Comparison of ENCODE assay signal across 11 mouse cellular contexts in the genomic region with DNA sequence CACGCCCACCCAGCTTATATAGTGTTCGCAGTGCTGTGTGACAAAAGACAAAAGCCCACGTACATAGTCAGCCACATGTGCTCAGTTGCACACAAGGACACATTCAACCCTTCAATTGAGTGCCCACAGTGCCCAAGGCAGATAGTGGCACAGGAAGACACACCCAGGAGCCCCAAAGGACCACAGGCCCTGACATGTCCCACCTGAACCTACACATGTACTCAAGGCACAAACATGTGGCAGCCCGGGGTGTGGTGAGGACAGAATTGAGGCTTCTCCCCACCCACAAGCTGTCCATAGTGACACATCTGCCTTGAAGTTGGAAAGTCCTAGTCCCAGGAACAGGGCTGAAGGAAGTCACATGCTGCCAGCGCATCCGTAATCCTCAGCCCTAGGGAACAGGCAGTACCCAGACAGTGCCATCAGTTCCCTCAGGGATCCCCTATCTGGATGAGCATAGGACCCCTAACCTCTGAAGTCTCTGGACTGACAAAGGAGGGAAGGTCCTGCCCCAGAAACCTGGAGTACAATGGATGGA. TPM values are rescaled to one million over a fixed set of nuclear protein-coding genes. Genes with fewer than 3 reads are reported as not detected.
A peak's percentile ranks its signal among the peaks of the same experiment; 100 is the strongest.
DNase-seq lines count a peak whose midpoint lies in the region; ATAC-seq and TF ChIP-seq lines count a peak whose summit lies in the region.
"Had no signal": no experiment of that assay in that cellular context is flagged by ENCODE, and none has a peak within 500 bp of the region (broad histone marks: within the 10 kb centered on the region; RNA-seq: fewer than 3 reads in every experiment).

No protein-coding gene starts in this region.

- TF ChIP-seq CTCF in stomach, postnatal 0 days (IDR thresholded peaks at IDR 0.05; ENCODE audit: low read depth), result no peak
- no peak for TF ChIP-seq CTCF in cerebellum, adult 2 months (IDR thresholded peaks at IDR 0.05; ENCODE audit: borderline replicate concordance, insufficient read depth, low read depth, low read length)

- H3K9me3 ChIP-seq in heart, embryonic 12.5 days (replicated peaks), result no peaks in the 10 kb centered on the region
- H3K9me3 ChIP-seq in megakaryocyte, embryonic 14.5 days, result no peaks in the 10 kb centered on the region
- H3K9me3 ChIP-seq in intestine, embryonic 14.5 days (ENCODE audit: control insufficient read depth, low read length), result no peaks in the 10 kb centered on the region
- H3K9me3 ChIP-seq in stomach, postnatal 0 days (ENCODE audit: control insufficient read depth, low read length), result no peaks in the 10 kb centered on the region

- no peak overlapping the region for H3K4me3 ChIP-seq in heart, embryonic 12.5 days
- H3K4me3 ChIP-seq in megakaryocyte, embryonic 14.5 days (replicated peaks), result peak overlapping the region; percentile 52
- H3K4me3 ChIP-seq in intestine, embryonic 14.5 days (ENCODE audit: low read depth, low read length), result no peak overlapping the region
- no peak overlapping the region for H3K4me3 ChIP-seq in stomach, postnatal 0 days (ENCODE audit: low read depth, low read length)
- no peak overlapping the region for H3K4me3 ChIP-seq in cerebellum, adult 2 months (replicated peaks; ENCODE audit: insufficient read depth, low read depth, low read length)

- peaks cover 86% of the 10 kb centered on the region for H3K4me1 ChIP-seq in heart, embryonic 12.5 days (replicated peaks)
- peaks cover 80% of the 10 kb centered on the region for H3K4me1 ChIP-seq in megakaryocyte, embryonic 14.5 days
- H3K4me1 ChIP-seq in intestine, embryonic 14.5 days (replicated peaks; ENCODE audit: control insufficient read depth, insufficient read depth, low read length), result peaks cover 81% of the 10 kb centered on the region
- H3K4me1 ChIP-seq in stomach, postnatal 0 days (replicated peaks; ENCODE audit: control insufficient read depth, insufficient read depth), result peaks cover 27% of the 10 kb centered on the region
- peaks cover 46% of the 10 kb centered on the region for H3K4me1 ChIP-seq in cerebellum, adult 2 months (ENCODE audit: control insufficient read depth, insufficient read depth, low read length)

- 79% methylated on average over 6 of the region's 6 CpGs for WGBS in heart, embryonic 12.5 days
- WGBS in intestine, embryonic 14.5 days, result 81% methylated on average over 6 of the region's 6 CpGs
- WGBS in stomach, postnatal 0 days, result 58% methylated on average over 6 of the region's 6 CpGs
- WGBS in cerebellum, adult 2 months, result 86% methylated on average over 6 of the region's 6 CpGs

- no peaks in the 10 kb centered on the region for H3K36me3 ChIP-seq in heart, embryonic 12.5 days
- no peaks in the 10 kb centered on the region for H3K36me3 ChIP-seq in megakaryocyte, embryonic 14.5 days (replicated peaks; ENCODE audit: low read length)
- H3K36me3 ChIP-seq in intestine, embryonic 14.5 days (ENCODE audit: control insufficient read depth, insufficient read depth, low read length), result no peaks in the 10 kb centered on the region
- H3K36me3 ChIP-seq in stomach, postnatal 0 days (ENCODE audit: control insufficient read depth, insufficient read depth, low read length), result no peaks in the 10 kb centered on the region

- peak overlapping the region; percentile 37 for H3K4me2 ChIP-seq in heart, embryonic 12.5 days
- H3K4me2 ChIP-seq in intestine, embryonic 14.5 days (ENCODE audit: low read length), result no peak overlapping the region
- peak overlapping the region; percentile 23; the same call in 1 of the 2 replicates for H3K4me2 ChIP-seq in stomach, postnatal 0 days (replicated peaks; ENCODE audit: low read depth)

- H3K27ac ChIP-seq in heart, embryonic 12.5 days (ENCODE audit: poor library complexity, severe bottlenecking), result peak overlapping the region; percentile 98
- peak overlapping the region; percentile 92 for H3K27ac ChIP-seq in intestine, embryonic 14.5 days (ENCODE audit: low read depth)
- H3K27ac ChIP-seq in stomach, postnatal 0 days (replicated peaks), result peak overlapping the region; percentile 86
- no peak overlapping the region for H3K27ac ChIP-seq in cerebellum, adult 2 months (ENCODE audit: insufficient read depth, low read length)
- H3K27ac ChIP-seq: liver, embryonic 14.5 days had no signal

- no peak for ATAC-seq in heart, embryonic 12.5 days (ENCODE audit: insufficient number of reproducible peaks, low FRiP score)
- ATAC-seq in megakaryocyte, adult 5-6 weeks (ENCODE audit: poor library complexity, severe bottlenecking), result no peak
- ATAC-seq in intestine, embryonic 14.5 days (replicated peaks; ENCODE audit: low FRiP score, low TSS enrichment, low read depth), result no peak
- no peak for ATAC-seq in stomach, postnatal 0 days (ENCODE audit: low FRiP score, low TSS enrichment)

- no peak for TF ChIP-seq POLR2A in cerebellum, adult 2 months (IDR thresholded peaks at IDR 0.05; ENCODE audit: borderline replicate concordance, insufficient read depth, low read length)

- H3K27me3 ChIP-seq in heart, embryonic 12.5 days (replicated peaks), result no peaks in the 10 kb centered on the region
- H3K27me3 ChIP-seq in megakaryocyte, embryonic 14.5 days (replicated peaks), result peaks cover 55% of the 10 kb centered on the region
- no peaks in the 10 kb centered on the region for H3K27me3 ChIP-seq in intestine, embryonic 14.5 days (replicated peaks; ENCODE audit: control insufficient read depth, insufficient read depth, low read length)
- no peaks in the 10 kb centered on the region for H3K27me3 ChIP-seq in stomach, postnatal 0 days (ENCODE audit: control insufficient read depth, insufficient read depth, low read length)
- no peaks in the 10 kb centered on the region for H3K27me3 ChIP-seq in cerebellum, adult 2 months (ENCODE audit: control insufficient read depth, insufficient read depth, low read length)

- no peak for TF ChIP-seq EP300 in stomach, postnatal 0 days (optimal IDR thresholded peaks at IDR 0.05)

- peak overlapping the region; percentile 60 for H3K9ac ChIP-seq in heart, embryonic 12.5 days
- H3K9ac ChIP-seq in intestine, embryonic 14.5 days (ENCODE audit: low read length), result no peak overlapping the region; the same call in 1 of the 2 replicates
- H3K9ac ChIP-seq in stomach, postnatal 0 days (ENCODE audit: low read length), result peak overlapping the region; percentile 0; the same call in 1 of the 2 replicates
- H3K9ac ChIP-seq: liver, embryonic 14.5 days had no signal

- no peak for DNase-seq in heart, adult 18-20 months
- DNase-seq in intestine, embryonic 14.5 days (ENCODE audit: low spot score), result no peak
- no peak for DNase-seq in stomach, postnatal 0 days (ENCODE audit: low spot score)
- DNase-seq in cerebellum, adult 2 months, result no peak
- DNase-seq in cerebellum, postnatal 25 days, result no peak
- DNase-seq: adrenal gland, postnatal 25 days; right cerebral cortex, postnatal 14 days had no signal

RNA-seq across cellular contexts. Expression of a gene that starts 43.1 kb away (rescaled TPM):
- polyA plus RNA-seq in heart, embryonic 12.5 days (2016; fragmentation: Nextera tagmentation; extraction: Ambion mirVana), result 68.5 and 70.1 TPM in 2 replicates
- total RNA-seq in heart, adult 18-20 months (2021), result 10 to 100 TPM; 77.8 to 88.8 TPM
- 43.7 and 76.2 TPM in 2 replicates for polyA plus RNA-seq in megakaryocyte, embryonic 14.5 days (2012; ENCODE audit: insufficient read depth, low replicate concordance)
- total RNA-seq in megakaryocyte, adult 5-6 weeks (2015), result 226 and 236 TPM in 2 replicates
- total RNA-seq in megakaryocyte, adult 5-6 weeks (2017), result 56.9 and 75.4 TPM in 2 replicates
- polyA plus RNA-seq in intestine, embryonic 14.5 days (2014; fragmentation: Nextera tagmentation; extraction: Ambion mirVana), result 79.6 and 88.3 TPM in 2 replicates
- 71.4 and 84.2 TPM in 2 replicates for polyA plus RNA-seq in stomach, postnatal 0 days (2015; fragmentation: Nextera tagmentation; extraction: Ambion mirVana)
- 15.0 and 16.3 TPM in 2 replicates for polyA plus RNA-seq in cerebellum, adult 2 months (2012; rRNA removed)
